Mouse (Mus musculus): ENCODE measurements around the gene Ttc16. TPM values are rescaled to one million over a fixed set of nuclear protein-coding genes. Genes with fewer than 3 reads are reported as not detected.

The Ttc16 gene
- total RNA-seq, 2 experiments from 2014 or later: not detected

Other genes with a start within 250 kb of the Ttc16 start
- gene Fam102a, start 240.3 kb downstream of the Ttc16 start, total RNA-seq (2015; ENCODE audit: low replicate concordance): 1.2 and 2.7 TPM in 2 replicates
- gene Fam102a, start 240.3 kb downstream of the Ttc16 start, total RNA-seq (2017; ENCODE audit: low replicate concordance): 0.28 and 6.5 TPM in 2 replicates
- 26.9 and 41.0 TPM in 2 replicates for gene Dpm2, start 204.8 kb downstream of the Ttc16 start, total RNA-seq (2015; ENCODE audit: low replicate concordance)
- 8.6 and 18.2 TPM in 2 replicates for gene Dpm2, start 204.8 kb downstream of the Ttc16 start, total RNA-seq (2017; ENCODE audit: low replicate concordance)
- gene Pip5kl1, start 200.8 kb downstream of the Ttc16 start, total RNA-seq (2015; ENCODE audit: low replicate concordance): not detected in 2 replicates
- gene Pip5kl1, start 200.8 kb downstream of the Ttc16 start, total RNA-seq (2017; ENCODE audit: low replicate concordance): 1.9 TPM in 1 of 2 replicates, not detected in the other
- not detected in 2 replicates for gene 9430097D07Rik, start 199.9 kb downstream of the Ttc16 start, total RNA-seq (2015; ENCODE audit: low replicate concordance)
- not detected in 2 replicates for gene 9430097D07Rik, start 199.9 kb downstream of the Ttc16 start, total RNA-seq (2017; ENCODE audit: low replicate concordance)
- gene St6galnac4, start 188.5 kb downstream of the Ttc16 start, total RNA-seq (2015; ENCODE audit: low replicate concordance): 8.8 and 9.4 TPM in 2 replicates
- 3.8 and 4.9 TPM in 2 replicates for gene St6galnac4, start 188.5 kb downstream of the Ttc16 start, total RNA-seq (2017; ENCODE audit: low replicate concordance)
- 0.77 and 3.3 TPM in 2 replicates for gene St6galnac6, start 175.9 kb downstream of the Ttc16 start, total RNA-seq (2015; ENCODE audit: low replicate concordance)
- gene St6galnac6, start 175.9 kb downstream of the Ttc16 start, total RNA-seq (2017; ENCODE audit: low replicate concordance): 2.1 and 2.5 TPM in 2 replicates
- not detected in 2 replicates for gene Ak1, start 153.9 kb downstream of the Ttc16 start, total RNA-seq (2015; ENCODE audit: low replicate concordance)
- not detected in 2 replicates for gene Ak1, start 153.9 kb downstream of the Ttc16 start, total RNA-seq (2017; ENCODE audit: low replicate concordance)
- 4.0 and 6.7 TPM in 2 replicates for gene Eng, start 129.0 kb downstream of the Ttc16 start, total RNA-seq (2015; ENCODE audit: low replicate concordance)
- 1.5 and 3.2 TPM in 2 replicates for gene Eng, start 129.0 kb downstream of the Ttc16 start, total RNA-seq (2017; ENCODE audit: low replicate concordance)
- gene Fpgs, start 71.5 kb downstream of the Ttc16 start, total RNA-seq (2015; ENCODE audit: low replicate concordance): 1.3 and 4.0 TPM in 2 replicates
- gene Fpgs, start 71.5 kb downstream of the Ttc16 start, total RNA-seq (2017; ENCODE audit: low replicate concordance): 2.1 and 6.6 TPM in 2 replicates
- 15.0 and 25.9 TPM in 2 replicates for gene Cdk9, start 62.6 kb downstream of the Ttc16 start, total RNA-seq (2015; ENCODE audit: low replicate concordance)
- gene Cdk9, start 62.6 kb downstream of the Ttc16 start, total RNA-seq (2017; ENCODE audit: low replicate concordance): 18.1 and 19.5 TPM in 2 replicates
- 15.4 and 23.2 TPM in 2 replicates for gene Sh2d3c, start 54.6 kb downstream of the Ttc16 start, total RNA-seq (2015; ENCODE audit: low replicate concordance)
- 5.2 and 6.4 TPM in 2 replicates for gene Sh2d3c, start 54.6 kb downstream of the Ttc16 start, total RNA-seq (2017; ENCODE audit: low replicate concordance)
- gene 6330409D20Rik, start 34.6 kb downstream of the Ttc16 start, total RNA-seq (2015; ENCODE audit: low replicate concordance): not detected in 2 replicates
- not detected in 2 replicates for gene 6330409D20Rik, start 34.6 kb downstream of the Ttc16 start, total RNA-seq (2017; ENCODE audit: low replicate concordance)
- gene Tor2a, start 18.4 kb downstream of the Ttc16 start, total RNA-seq (2015; ENCODE audit: low replicate concordance): 10.4 and 11.3 TPM in 2 replicates
- gene Tor2a, start 18.4 kb downstream of the Ttc16 start, total RNA-seq (2017; ENCODE audit: low replicate concordance): 4.7 and 8.8 TPM in 2 replicates
- gene Ptrh1, start 153 bp upstream of the Ttc16 start, total RNA-seq (2015; ENCODE audit: low replicate concordance): 2.5 TPM in 1 of 2 replicates, not detected in the other
- not detected in 2 replicates for gene Ptrh1, start 153 bp upstream of the Ttc16 start, total RNA-seq (2017; ENCODE audit: low replicate concordance)
- gene Cfap157, start 8.8 kb upstream of the Ttc16 start, total RNA-seq (2015; ENCODE audit: low replicate concordance): not detected in 2 replicates
- not detected in 2 replicates for gene Cfap157, start 8.8 kb upstream of the Ttc16 start, total RNA-seq (2017; ENCODE audit: low replicate concordance)
- gene Stxbp1, start 71.6 kb upstream of the Ttc16 start, total RNA-seq (2015; ENCODE audit: low replicate concordance): 0.96 and 1.3 TPM in 2 replicates
- 0.34 and 0.56 TPM in 2 replicates for gene Stxbp1, start 71.6 kb upstream of the Ttc16 start, total RNA-seq (2017; ENCODE audit: low replicate concordance)
- 3.1 and 5.8 TPM in 2 replicates for gene Fam129b, start 100.5 kb upstream of the Ttc16 start, total RNA-seq (2015; ENCODE audit: low replicate concordance)
- 2.6 and 5.6 TPM in 2 replicates for gene Fam129b, start 100.5 kb upstream of the Ttc16 start, total RNA-seq (2017; ENCODE audit: low replicate concordance)
- 305 and 430 TPM in 2 replicates for gene Rpl12, start 185.9 kb upstream of the Ttc16 start, total RNA-seq (2015; ENCODE audit: low replicate concordance)
- gene Rpl12, start 185.9 kb upstream of the Ttc16 start, total RNA-seq (2017; ENCODE audit: low replicate concordance): 287 and 320 TPM in 2 replicates
- 3.1 and 6.5 TPM in 2 replicates for gene Lrsam1, start 186.0 kb upstream of the Ttc16 start, total RNA-seq (2015; ENCODE audit: low replicate concordance)
- 1.7 and 3.5 TPM in 2 replicates for gene Lrsam1, start 186.0 kb upstream of the Ttc16 start, total RNA-seq (2017; ENCODE audit: low replicate concordance)
- gene Slc2a8, start 206.4 kb upstream of the Ttc16 start, total RNA-seq (2015; ENCODE audit: low replicate concordance): 1.2 and 2.3 TPM in 2 replicates
- gene Slc2a8, start 206.4 kb upstream of the Ttc16 start, total RNA-seq (2017; ENCODE audit: low replicate concordance): 0.34 and 0.98 TPM in 2 replicates